Mouse (Mus musculus) intestine, postnatal 0 days (tissue): ENCODE data around the gene Kat6b. TPM values are rescaled to one million over a fixed set of nuclear protein-coding genes. Genes with fewer than 3 reads are reported as not detected.
"Not testable (repeated sequence)": the region's sequence is repeated elsewhere in the genome, so short reads cannot be mapped to it uniquely, and the experiment has no call there.

ENCODE experiments used
- ATAC-seq: fragments of 200-750 bp; cut with Nextera tagmentation; 2 replicates; pipeline ENCODE4 v1.8.0; 2017; ENCODE audit warnings: mild to moderate bottlenecking, moderate TSS enrichment, moderate library complexity
- H3K27ac ChIP-seq: fragments of 300-500 bp; sonication (generic); 2 replicates; pipeline ENCODE4 v1.5.1; 2014; ENCODE audit warnings: mild to moderate bottlenecking, low read depth, low read length, moderate library complexity
- H3K27me3 ChIP-seq: fragments of 300-500 bp; sonication (generic); replicated peaks from 2 replicates; pipeline ENCODE4 v1.6.1; 2014; ENCODE audit warnings: low read length, mixed read lengths; ENCODE audit not compliant: control insufficient read depth, insufficient read depth
- H3K36me3 ChIP-seq: fragments of 300-500 bp; sonication (generic); 2 replicates; pipeline ENCODE4 v1.6.1; 2014; ENCODE audit warnings: mild to moderate bottlenecking, moderate library complexity; ENCODE audit not compliant: control insufficient read depth, insufficient read depth
- H3K4me1 ChIP-seq: fragments of 300-500 bp; sonication (generic); replicated peaks from 2 replicates; pipeline ENCODE4 v1.6.1; 2014; ENCODE audit warnings: antibody characterized with exemption, low read length, mixed read lengths; ENCODE audit not compliant: control insufficient read depth, insufficient read depth
- H3K4me2 ChIP-seq: fragments of 300-500 bp; sonication (generic); replicated peaks from 2 replicates; pipeline ENCODE4 v1.6.1; 2014; ENCODE audit warnings: low read depth, mild to moderate bottlenecking, moderate library complexity
- H3K4me3 ChIP-seq: fragments of 300-500 bp; sonication (generic); 2 replicates; pipeline ENCODE4 v1.5.1; 2014; ENCODE audit warnings: low read depth, low read length
- H3K9ac ChIP-seq: fragments of 300-500 bp; sonication (generic); 2 replicates; pipeline ENCODE4 v1.6.1; 2014; ENCODE audit warnings: mild to moderate bottlenecking, low read depth, low read length
- H3K9me3 ChIP-seq: fragments of 300-500 bp; sonication (generic); 2 replicates; pipeline ENCODE4 v1.6.1; 2016; ENCODE audit warnings: mixed run types; ENCODE audit not compliant: control insufficient read depth
- CTCF ChIP-seq: sonication (generic); IDR thresholded peaks from 2 replicates; pipeline ENCODE4 v1.5.1; 2016; ENCODE audit warnings: low read depth, mild to moderate bottlenecking, control low read depth, antibody characterized with exemption, moderate library complexity
- WGBS: fragments of 180-500 bp; shearing (Covaris S2); extraction: QIAGEN DNeasy Blood & Tissue Kit; methylation state at CpG from one replicate; pipeline ENCODE4 v1.1.7; 2014; 5-methylcytosine and 5-hydroxymethylcytosine counted together
- polyA plus RNA-seq: library from polyadenylated mRNA; unstranded; fragments of >200 nt; fragmentation: Nextera tagmentation; extraction: Ambion mirVana; gene quantifications from 2 replicates; pipeline ENCODE4 v1.2.1, GENCODE M21; 2015

Gene Kat6b
- polyA plus RNA-seq, 1 experiment from 2014 or later: 4.8 TPM

- H3K27me3 ChIP-seq: no peaks in the 10 kb centered on the region
- no peak for ATAC-seq
- H3K27ac ChIP-seq: no peak overlapping the region
- H3K4me2 ChIP-seq: no peak overlapping the region
- no peak overlapping the region for H3K4me3 ChIP-seq
- no peaks in the 10 kb centered on the region for H3K4me1 ChIP-seq
- H3K9ac ChIP-seq: no peak overlapping the region
- 91% methylated on average over 2 of the region's 2 CpGs for WGBS
- TF ChIP-seq CTCF: no peak
- H3K36me3 ChIP-seq: no peaks in the 10 kb centered on the region
- H3K9me3 ChIP-seq: no peaks in the 10 kb centered on the region
Measured at GRCm38 (mm10) chr14:21477181-21477580, 4.1 kb upstream of the Kat6b start.

GRCm38 (mm10) chr14:21479566-21479965 lies 1.7 kb upstream of the Kat6b start:
- Histone ChIP-seq H3K36me3 (no peaks in the 10 kb centered on the region), H3K27ac (no peak overlapping the region), H3K4me3 (no peak overlapping the region), H3K27me3 (no peaks in the 10 kb centered on the region), H3K4me1 (no peaks in the 10 kb centered on the region), H3K9ac (no peak overlapping the region), H3K9me3 (no peaks in the 10 kb centered on the region), H3K4me2 (no peak overlapping the region)
- TF ChIP-seq CTCF: 0 out of 2 replicates have a peak, but pooled peaks have one; percentile 8
- ATAC-seq: no peak
- 94% methylated on average over 8 of the region's 8 CpGs for WGBS

- H3K4me2 ChIP-seq: no peak overlapping the region
- WGBS: 90% methylated on average over 5 of the region's 5 CpGs
- no peaks in the 10 kb centered on the region for H3K9me3 ChIP-seq
- no peak overlapping the region for H3K9ac ChIP-seq
- no peak overlapping the region for H3K27ac ChIP-seq
- H3K4me3 ChIP-seq: no peak overlapping the region
- no peak for ATAC-seq
- no peak for TF ChIP-seq CTCF
- no peaks in the 10 kb centered on the region for H3K27me3 ChIP-seq
- H3K4me1 ChIP-seq: no peaks in the 10 kb centered on the region
- no peaks in the 10 kb centered on the region for H3K36me3 ChIP-seq
Measured at GRCm38 (mm10) chr14:21480191-21480590, 1.0 kb upstream of the Kat6b start.

GRCm38 (mm10) chr14:21484199-21484598 lies 3.0 kb downstream of the Kat6b start:
- ATAC-seq: 0 out of 2 replicates have a peak, but pooled peaks have one; percentile 35
- no peaks in the 10 kb centered on the region for H3K9me3 ChIP-seq
- H3K4me3 ChIP-seq: no peak overlapping the region
- no peak overlapping the region for H3K4me2 ChIP-seq
- WGBS: 47% methylated on average over 2 of the region's 2 CpGs
- H3K4me1 ChIP-seq: no peaks in the 10 kb centered on the region
- TF ChIP-seq CTCF: no peak
- no peak overlapping the region for H3K27ac ChIP-seq
- no peaks in the 10 kb centered on the region for H3K36me3 ChIP-seq
- no peaks in the 10 kb centered on the region for H3K27me3 ChIP-seq
- no peak overlapping the region for H3K9ac ChIP-seq

GRCm38 (mm10) chr14:21484693-21485092 lies 3.5 kb downstream of the Kat6b start:
- no peak for TF ChIP-seq CTCF
- Histone ChIP-seq H3K9me3 (no peaks in the 10 kb centered on the region), H3K4me2 (no peak overlapping the region; the same call in 1 of the 2 replicates), H3K27me3 (no peaks in the 10 kb centered on the region), H3K4me1 (no peaks in the 10 kb centered on the region), H3K4me3 (no peak overlapping the region), H3K9ac (no peak overlapping the region), H3K36me3 (no peaks in the 10 kb centered on the region), H3K27ac (no peak overlapping the region)
- WGBS: 44% methylated on average over 10 of the region's 10 CpGs
- ATAC-seq: peak; percentile 89

GRCm38 (mm10) chr14:21485961-21486520 lies 4.8 kb downstream of the Kat6b start:
- Histone ChIP-seq H3K36me3 (no peaks in the 10 kb centered on the region), H3K4me3 (no peak overlapping the region), H3K27ac (no peak overlapping the region), H3K9me3 (no peaks in the 10 kb centered on the region), H3K4me2 (no peak overlapping the region), H3K9ac (no peak overlapping the region), H3K4me1 (no peaks in the 10 kb centered on the region), H3K27me3 (no peaks in the 10 kb centered on the region)
- ATAC-seq: no peak
- 92% methylated on average over 3 of the region's 3 CpGs for WGBS
- no peak for TF ChIP-seq CTCF

- ATAC-seq, H3K27me3 ChIP-seq, H3K36me3 ChIP-seq, H3K9ac ChIP-seq, H3K9me3 ChIP-seq, H3K27ac ChIP-seq, H3K4me1 ChIP-seq, H3K4me2 ChIP-seq, H3K4me3 ChIP-seq: not testable (repeated sequence)
- 88% methylated on average over 2 of the region's 2 CpGs for WGBS
Measured at GRCm38 (mm10) chr14:21487135-21487534, 5.9 kb downstream of the Kat6b start.

- H3K36me3 ChIP-seq, H3K4me1 ChIP-seq, H3K4me3 ChIP-seq, H3K27ac ChIP-seq, H3K9ac ChIP-seq, H3K4me2 ChIP-seq, H3K27me3 ChIP-seq, H3K9me3 ChIP-seq, ATAC-seq: not testable (repeated sequence)
- 85% methylated on average over 8 of the region's 9 CpGs for WGBS
Measured at GRCm38 (mm10) chr14:21488426-21489115, 7.3 kb downstream of the Kat6b start.
